Mouse (Mus musculus) hindbrain, embryonic 15.5 days (tissue): Measurements from ENCODE around the gene Olfr374. TPM values are rescaled to one million over a fixed set of nuclear protein-coding genes. Genes with fewer than 3 reads are reported as not detected.

Experiments
- ATAC-seq: fragments of 200-750 bp; cut with Nextera tagmentation; 2 replicates; pipeline ENCODE4 v1.8.0; 2017; ENCODE audit warnings: low read depth, moderate number of reproducible peaks, moderate TSS enrichment; ENCODE audit not compliant: low FRiP score
- H3K27ac ChIP-seq: fragments of 300-500 bp; sonication (generic); replicated peaks from 2 replicates; pipeline ENCODE4 v1.5.1; 2015; ENCODE audit warnings: mild to moderate bottlenecking, inconsistent platforms
- H3K27me3 ChIP-seq: fragments of 300-500 bp; sonication (generic); 2 replicates; pipeline ENCODE4 v1.6.1; 2015; ENCODE audit warnings: control low read depth, inconsistent platforms
- H3K36me3 ChIP-seq: fragments of 300-500 bp; sonication (generic); 2 replicates; pipeline ENCODE4 v1.6.1; 2015; ENCODE audit warnings: control low read depth, inconsistent platforms
- H3K4me1 ChIP-seq: fragments of 300-500 bp; sonication (generic); replicated peaks from 2 replicates; pipeline ENCODE4 v1.6.1; 2015; ENCODE audit warnings: control low read depth, inconsistent platforms
- H3K4me2 ChIP-seq: fragments of 300-500 bp; sonication (generic); 2 replicates; pipeline ENCODE4 v1.6.1; 2015; ENCODE audit warnings: moderate library complexity, mild to moderate bottlenecking, inconsistent platforms
- H3K4me3 ChIP-seq: fragments of 300-500 bp; sonication (generic); 2 replicates; pipeline ENCODE4 v1.5.1; 2015; ENCODE audit warnings: mild to moderate bottlenecking, inconsistent platforms
- H3K9ac ChIP-seq: fragments of 300-500 bp; sonication (generic); 2 replicates; pipeline ENCODE4 v1.6.1; 2015; ENCODE audit warnings: inconsistent platforms
- H3K9me3 ChIP-seq: fragments of 300-500 bp; sonication (generic); 2 replicates; pipeline ENCODE4 v1.6.1; 2016; ENCODE audit warnings: control low read depth, inconsistent platforms
- WGBS: fragments of 180-500 bp; shearing (Covaris S2); methylation state at CpG from one replicate; pipeline ENCODE4 v1.1.7; 2015; 5-methylcytosine and 5-hydroxymethylcytosine counted together
- polyA plus RNA-seq: library from polyadenylated mRNA; unstranded; fragments of >200 nt; fragmentation: Nextera tagmentation; extraction: Ambion mirVana; gene quantifications from 2 replicates; pipeline ENCODE4 v1.2.1, GENCODE M21; 2015

The Olfr374 gene
- polyA plus RNA-seq, 1 experiment from 2014 or later: not detected

- peaks cover 27% of the 10 kb centered on the region for H3K36me3 ChIP-seq
- no peak for ATAC-seq
- H3K4me1 ChIP-seq: peaks cover 18% of the 10 kb centered on the region
- no peaks in the 10 kb centered on the region for H3K9me3 ChIP-seq
- WGBS: 95% methylated on average over 2 of the region's 2 CpGs
- H3K9ac ChIP-seq: no peak overlapping the region
- peak overlapping the region; percentile 76; the same call in 1 of the 2 replicates for H3K4me2 ChIP-seq
- H3K27ac ChIP-seq: peak overlapping the region; percentile 88; the same call in 1 of the 2 replicates
- H3K4me3 ChIP-seq: no peak overlapping the region
- H3K27me3 ChIP-seq: no peaks in the 10 kb centered on the region
Observed at GRCm38 (mm10) chr8:72137431-72137830, 30.6 kb downstream of the Olfr374 start.

- Histone ChIP-seq H3K27me3 (no peaks in the 10 kb centered on the region), H3K4me3 (no peak overlapping the region), H3K4me1 (peaks cover 18% of the 10 kb centered on the region), H3K9ac (no peak overlapping the region), H3K36me3 (peaks cover 34% of the 10 kb centered on the region), H3K4me2 (no peak overlapping the region), H3K9me3 (no peaks in the 10 kb centered on the region), H3K27ac (no peak overlapping the region)
- ATAC-seq: no peak
- 95% methylated on average over 5 of the region's 5 CpGs for WGBS
Observed at GRCm38 (mm10) chr8:72138456-72138855, 31.6 kb downstream of the Olfr374 start.

- Histone ChIP-seq H3K27me3 (no peaks in the 10 kb centered on the region), H3K9ac (no peak overlapping the region), H3K9me3 (no peaks in the 10 kb centered on the region), H3K4me2 (no peak overlapping the region), H3K4me1 (no peaks in the 10 kb centered on the region), H3K27ac (no peak overlapping the region), H3K36me3 (peaks cover 78% of the 10 kb centered on the region), H3K4me3 (no peak overlapping the region)
- no peak for ATAC-seq
- WGBS: 93% methylated on average over 13 of the region's 13 CpGs
Observed at GRCm38 (mm10) chr8:72143256-72143824, 36.5 kb downstream of the Olfr374 start.

- no peaks in the 10 kb centered on the region for H3K27me3 ChIP-seq
- H3K9me3 ChIP-seq: no peaks in the 10 kb centered on the region
- WGBS: 95% methylated on average over 5 of the region's 5 CpGs
- no peak overlapping the region for H3K4me2 ChIP-seq
- no peak overlapping the region for H3K9ac ChIP-seq
- H3K4me1 ChIP-seq: no peaks in the 10 kb centered on the region
- no peak for ATAC-seq
- peaks cover 80% of the 10 kb centered on the region for H3K36me3 ChIP-seq
- no peak overlapping the region for H3K27ac ChIP-seq
- H3K4me3 ChIP-seq: no peak overlapping the region
Observed at GRCm38 (mm10) chr8:72144345-72144975, 37.6 kb downstream of the Olfr374 start.

DNA sequence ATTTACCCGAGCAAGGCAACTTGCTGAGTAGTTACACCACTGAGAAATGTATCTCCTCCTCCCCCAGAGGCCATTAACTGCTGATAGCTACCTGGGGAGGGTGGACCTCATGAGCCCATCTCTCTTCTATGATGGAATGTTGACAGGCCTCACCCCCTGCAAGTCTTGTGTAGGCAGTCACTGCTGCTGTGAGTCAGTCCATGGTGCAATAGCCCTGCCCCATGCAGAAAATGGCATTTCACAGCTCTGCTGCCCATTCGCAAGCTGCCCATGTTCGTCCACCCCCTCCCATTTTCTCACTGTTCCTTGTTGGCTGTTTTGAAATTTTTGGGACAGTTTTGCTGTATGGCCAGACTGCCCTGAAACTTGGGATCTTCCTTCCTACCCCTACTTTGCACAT, 38.7 kb downstream of the Olfr374 start:
- no peaks in the 10 kb centered on the region for H3K9me3 ChIP-seq
- H3K4me2 ChIP-seq: no peak overlapping the region
- H3K27me3 ChIP-seq: no peaks in the 10 kb centered on the region
- no peaks in the 10 kb centered on the region for H3K4me1 ChIP-seq
- H3K9ac ChIP-seq: no peak overlapping the region
- no peak overlapping the region for H3K4me3 ChIP-seq
- 91% methylated on average over 3 of the region's 3 CpGs for WGBS
- H3K27ac ChIP-seq: no peak overlapping the region
- no peak for ATAC-seq
- peaks cover 81% of the 10 kb centered on the region for H3K36me3 ChIP-seq

DNA sequence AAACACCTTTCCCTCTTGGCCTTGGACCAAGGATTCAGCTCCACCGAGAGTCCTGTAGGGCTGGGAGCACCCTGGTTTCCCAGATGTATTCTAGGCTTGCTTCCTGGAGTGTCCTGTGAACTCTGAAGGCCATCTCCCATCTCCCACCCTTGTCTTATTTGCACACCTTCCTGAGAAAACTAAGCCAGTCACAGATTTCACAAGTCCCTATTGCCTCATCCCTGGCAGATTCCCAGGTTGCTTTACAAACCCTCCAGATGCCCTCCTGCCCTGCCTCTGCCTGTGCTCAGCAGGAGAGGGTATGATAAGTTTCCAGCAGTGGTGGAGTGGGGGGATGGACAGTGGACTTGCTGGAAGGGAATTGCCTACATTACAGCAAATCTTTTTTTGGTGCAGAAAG, 39.2 kb downstream of the Olfr374 start:
- H3K4me2 ChIP-seq: no peak overlapping the region
- WGBS: 87% methylated on average over 1 of the region's 1 CpGs
- no peaks in the 10 kb centered on the region for H3K4me1 ChIP-seq
- no peaks in the 10 kb centered on the region for H3K9me3 ChIP-seq
- H3K36me3 ChIP-seq: peaks cover 78% of the 10 kb centered on the region
- H3K4me3 ChIP-seq: no peak overlapping the region
- ATAC-seq: no peak
- no peaks in the 10 kb centered on the region for H3K27me3 ChIP-seq
- H3K9ac ChIP-seq: no peak overlapping the region
- no peak overlapping the region for H3K27ac ChIP-seq

- H3K4me3 ChIP-seq: no peak overlapping the region
- no peak overlapping the region for H3K9ac ChIP-seq
- H3K4me2 ChIP-seq: no peak overlapping the region
- no peaks in the 10 kb centered on the region for H3K4me1 ChIP-seq
- no peak overlapping the region for H3K27ac ChIP-seq
- no peaks in the 10 kb centered on the region for H3K27me3 ChIP-seq
- peaks cover 78% of the 10 kb centered on the region for H3K36me3 ChIP-seq
- 94% methylated on average over 3 of the region's 3 CpGs for WGBS
- no peak for ATAC-seq
- no peaks in the 10 kb centered on the region for H3K9me3 ChIP-seq
Observed at GRCm38 (mm10) chr8:72146556-72146955, 39.7 kb downstream of the Olfr374 start.

GRCm38 (mm10) chr8:72147266-72147665, 40.4 kb downstream of the Olfr374 start:
- Histone ChIP-seq H3K4me3 (no peak overlapping the region), H3K4me2 (no peak overlapping the region), H3K27ac (no peak overlapping the region), H3K36me3 (peaks cover 76% of the 10 kb centered on the region), H3K4me1 (no peaks in the 10 kb centered on the region), H3K27me3 (no peaks in the 10 kb centered on the region), H3K9ac (no peak overlapping the region), H3K9me3 (no peaks in the 10 kb centered on the region)
- WGBS: 82% methylated on average over 2 of the region's 2 CpGs
- ATAC-seq: no peak

DNA sequence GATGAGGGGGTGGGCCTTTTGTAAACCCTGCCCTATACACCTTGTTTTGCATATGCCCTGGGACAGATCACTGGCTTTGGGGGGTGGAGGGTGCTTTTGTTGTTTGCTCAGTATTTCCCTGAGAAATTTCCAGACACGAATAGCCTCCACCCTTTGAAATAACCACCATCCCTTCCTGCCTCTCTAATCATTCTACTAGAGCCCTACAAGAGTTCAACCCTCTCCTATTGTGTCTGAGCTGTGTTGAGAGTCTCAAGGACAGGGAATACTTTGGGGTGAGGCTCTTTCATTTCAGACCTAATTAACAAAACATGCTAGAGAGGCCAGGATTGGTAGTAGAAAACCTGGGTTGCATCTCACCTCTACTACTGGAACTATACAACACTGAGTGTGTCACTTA, 42.2 kb downstream of the Olfr374 start:
- no peaks in the 10 kb centered on the region for H3K4me1 ChIP-seq
- 90% methylated on average over 1 of the region's 1 CpGs for WGBS
- H3K36me3 ChIP-seq: peaks cover 63% of the 10 kb centered on the region
- no peak overlapping the region for H3K27ac ChIP-seq
- H3K4me2 ChIP-seq: no peak overlapping the region
- no peaks in the 10 kb centered on the region for H3K27me3 ChIP-seq
- no peak for ATAC-seq
- H3K9ac ChIP-seq: no peak overlapping the region
- no peak overlapping the region for H3K4me3 ChIP-seq
- no peaks in the 10 kb centered on the region for H3K9me3 ChIP-seq

- H3K4me1 ChIP-seq: no peaks in the 10 kb centered on the region
- peaks cover 42% of the 10 kb centered on the region for H3K36me3 ChIP-seq
- H3K4me2 ChIP-seq: no peak overlapping the region
- H3K9me3 ChIP-seq: no peaks in the 10 kb centered on the region
- H3K4me3 ChIP-seq: no peak overlapping the region
- 94% methylated on average over 3 of the region's 3 CpGs for WGBS
- no peak overlapping the region for H3K9ac ChIP-seq
- no peak overlapping the region for H3K27ac ChIP-seq
- ATAC-seq: no peak
- H3K27me3 ChIP-seq: no peaks in the 10 kb centered on the region
Observed at GRCm38 (mm10) chr8:72151418-72152078, 44.7 kb downstream of the Olfr374 start.

GRCm38 (mm10) chr8:72153382-72153781, 46.5 kb downstream of the Olfr374 start:
- no peak overlapping the region for H3K4me3 ChIP-seq
- H3K9ac ChIP-seq: no peak overlapping the region
- ATAC-seq: no peak
- H3K27ac ChIP-seq: no peak overlapping the region
- H3K9me3 ChIP-seq: no peaks in the 10 kb centered on the region
- no peaks in the 10 kb centered on the region for H3K27me3 ChIP-seq
- no peak overlapping the region for H3K4me2 ChIP-seq
- H3K36me3 ChIP-seq: peaks cover 25% of the 10 kb centered on the region
- H3K4me1 ChIP-seq: no peaks in the 10 kb centered on the region

GRCm38 (mm10) chr8:72158096-72158495, 51.3 kb downstream of the Olfr374 start:
- Histone ChIP-seq H3K9ac (no peak overlapping the region), H3K4me1 (peaks cover 24% of the 10 kb centered on the region), H3K4me3 (no peak overlapping the region), H3K36me3 (no peaks in the 10 kb centered on the region), H3K27ac (no peak overlapping the region), H3K4me2 (no peak overlapping the region), H3K27me3 (no peaks in the 10 kb centered on the region), H3K9me3 (no peaks in the 10 kb centered on the region)
- ATAC-seq: no peak
- 78% methylated on average over 2 of the region's 2 CpGs for WGBS
